Mouse (Mus musculus) heart, postnatal 0 days (tissue): ENCODE data around the gene Ston2.

ENCODE experiments used
- CTCF ChIP-seq: IDR thresholded peaks from 2 replicates; pipeline ENCODE4 v1.5.1; 2016; ENCODE audit warnings: antibody characterized with exemption, control low read depth, low read depth
- EP300 ChIP-seq: IDR thresholded peaks from 2 replicates; pipeline ENCODE4 v1.6.1; 2016; ENCODE audit warnings: antibody characterized with exemption, low read depth

DNA sequence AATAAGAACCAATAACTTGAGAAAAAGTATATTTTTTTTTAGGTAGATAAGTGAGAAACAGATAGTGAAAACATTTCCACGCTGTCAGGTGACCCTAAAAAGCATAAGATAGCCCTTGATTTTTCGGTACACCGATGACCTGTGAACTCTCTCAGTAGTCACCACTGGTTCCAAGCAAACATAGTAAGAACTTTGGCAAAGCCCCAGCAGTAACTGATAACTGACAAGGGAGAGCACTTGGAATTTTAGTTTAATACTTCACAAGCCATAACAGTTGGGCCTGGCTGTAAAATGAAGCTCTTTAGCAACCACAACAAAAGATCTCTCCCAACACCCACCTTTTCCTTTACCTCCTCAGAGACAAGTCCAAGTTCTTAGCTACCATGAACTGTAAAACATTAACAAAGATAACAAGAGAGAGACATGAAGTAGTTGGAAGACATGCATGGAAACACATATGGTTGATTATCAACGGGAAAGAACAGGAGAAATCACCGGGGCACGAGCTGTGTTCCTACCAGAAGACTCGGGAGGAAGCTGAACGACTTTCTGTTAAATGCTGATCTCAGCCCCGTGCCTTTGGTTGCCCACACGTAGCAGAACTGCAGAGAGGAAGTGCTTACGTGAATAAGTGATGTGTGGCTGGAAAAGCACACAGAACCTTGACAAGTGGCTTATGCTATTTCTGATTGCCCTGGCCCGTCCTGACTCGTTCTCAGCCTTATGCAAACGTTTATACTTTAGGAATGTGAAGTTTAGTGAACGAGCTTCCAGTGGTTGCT lies 53.8 kb downstream of the Ston2 start:
- TF ChIP-seq CTCF = no peak
- TF ChIP-seq EP300 = no peak
